ENCODE assay signal across 7 mouse cellular contexts in genomic region chr4:133633332-133634042, GRCm38 (mm10). TPM values are rescaled to one million over a fixed set of nuclear protein-coding genes. Genes with fewer than 3 reads are reported as not detected.
DNase-seq lines count a peak whose midpoint lies in the region; ATAC-seq lines count a peak whose summit lies in the region.

No protein-coding gene starts in this region.

- peak overlapping the region; percentile 97 for H3K4me2 ChIP-seq in intestine, embryonic 16.5 days (ENCODE audit: low read depth, low read length)
- H3K4me2 ChIP-seq in midbrain, embryonic 12.5 days (replicated peaks): peak overlapping the region; percentile 93

- peak; percentile 91 for ATAC-seq in intestine, embryonic 16.5 days
- peak; percentile 86 for ATAC-seq in midbrain, embryonic 12.5 days (ENCODE audit: low FRiP score, low read depth)

- no peaks in the 10 kb centered on the region for H3K36me3 ChIP-seq in intestine, embryonic 16.5 days (ENCODE audit: control insufficient read depth, insufficient read depth, low read length)
- no peaks in the 10 kb centered on the region for H3K36me3 ChIP-seq in midbrain, embryonic 12.5 days

- intact Hi-C loops in gastrocnemius, postnatal 36 days (cut with DNase I): no loop called here
- intact Hi-C loops in left cerebral cortex, postnatal 4 days (cut with DNase I): no loop called here

- H3K4me3 ChIP-seq in intestine, embryonic 16.5 days (ENCODE audit: low read length): peak overlapping the region; percentile 86
- H3K4me3 ChIP-seq in midbrain, embryonic 12.5 days: peak overlapping the region; percentile 77

- peak; percentile 94 to 95 for DNase-seq in adrenal gland, adult 18-20 months (ENCODE audit: low spot score in 2 of 2)
- peak; percentile 90 for DNase-seq in embryo, embryonic 11 days
- peak; percentile 84 to 87 for DNase-seq in gastrocnemius, postnatal 36 days
- DNase-seq in left cerebral cortex, postnatal 4 days: peak; percentile 84
- DNase-seq in skeletal muscle tissue, adult 2 months (ENCODE audit: low read depth, low spot score): peak; percentile 61

- peak overlapping the region; percentile 76 for H3K27ac ChIP-seq in intestine, embryonic 16.5 days (ENCODE audit: low read length)
- peak overlapping the region; percentile 54 for H3K27ac ChIP-seq in midbrain, embryonic 12.5 days (replicated peaks)

- H3K9ac ChIP-seq in intestine, embryonic 16.5 days (ENCODE audit: low read depth, low read length): peak overlapping the region; percentile 96
- H3K9ac ChIP-seq in midbrain, embryonic 12.5 days (replicated peaks): peak overlapping the region; percentile 90

- H3K9me3 ChIP-seq in intestine, embryonic 16.5 days (ENCODE audit: control insufficient read depth, low read length): no peaks in the 10 kb centered on the region
- no peaks in the 10 kb centered on the region for H3K9me3 ChIP-seq in midbrain, embryonic 12.5 days

- WGBS in intestine, embryonic 16.5 days: 13% methylated on average over 26 of the region's 47 CpGs
- 9% methylated on average over 39 of the region's 47 CpGs for WGBS in midbrain, embryonic 12.5 days

- peaks cover 22% of the 10 kb centered on the region for H3K4me1 ChIP-seq in intestine, embryonic 16.5 days (ENCODE audit: control insufficient read depth, insufficient read depth, low read length)
- H3K4me1 ChIP-seq in midbrain, embryonic 12.5 days: peaks cover 19% of the 10 kb centered on the region

- H3K27me3 ChIP-seq in intestine, embryonic 16.5 days (replicated peaks; ENCODE audit: control insufficient read depth, insufficient read depth, low read length): no peaks in the 10 kb centered on the region
- no peaks in the 10 kb centered on the region for H3K27me3 ChIP-seq in midbrain, embryonic 12.5 days

RNA-seq across cellular contexts. Expression of gene Zdhhc18, which starts 16.5 kb away (rescaled TPM):
- total RNA-seq in adrenal gland, adult 18-20 months (2021): 10 to 100 TPM; 19.6 to 34.5 TPM
- 10 to 100 TPM; 24.5 to 35.2 TPM for total RNA-seq in gastrocnemius, postnatal 36 days (2021)
- 1.3 and 1.6 TPM in 2 replicates for polyA plus RNA-seq in intestine, embryonic 16.5 days (2015; fragmentation: Nextera tagmentation; extraction: Ambion mirVana)
- total RNA-seq in left cerebral cortex, postnatal 4 days (2021): 10 to 100 TPM; 37.1 to 37.8 TPM
- 4.1 and 4.7 TPM in 2 replicates for polyA plus RNA-seq in midbrain, embryonic 12.5 days (2016; fragmentation: Nextera tagmentation; extraction: Ambion mirVana)

RNA-seq across cellular contexts. Expression of gene Sfn, which starts 31.5 kb away (rescaled TPM):
- 1 to 10 TPM; 1.4 to 1.9 TPM for total RNA-seq in adrenal gland, adult 18-20 months (2021)
- 1 to 10 TPM in 1 of 2 experiments, under 1 TPM in 1; 0.94 to 1.2 TPM for total RNA-seq in gastrocnemius, postnatal 36 days (2021)
- 50.1 and 59.9 TPM in 2 replicates for polyA plus RNA-seq in intestine, embryonic 16.5 days (2015; fragmentation: Nextera tagmentation; extraction: Ambion mirVana)
- 1 to 10 TPM; 1.9 to 2.2 TPM for total RNA-seq in left cerebral cortex, postnatal 4 days (2021)
- polyA plus RNA-seq in midbrain, embryonic 12.5 days (2016; fragmentation: Nextera tagmentation; extraction: Ambion mirVana): 6.7 and 9.5 TPM in 2 replicates

RNA-seq across cellular contexts. Expression of gene Pigv, which starts 39.0 kb away (rescaled TPM):
- total RNA-seq in adrenal gland, adult 18-20 months (2021): 10 to 100 TPM; 16.3 to 20.4 TPM
- total RNA-seq in gastrocnemius, postnatal 36 days (2021): 10 to 100 TPM in 1 of 2 experiments, 1 to 10 TPM in 1; 8.4 to 10.4 TPM
- polyA plus RNA-seq in intestine, embryonic 16.5 days (2015; fragmentation: Nextera tagmentation; extraction: Ambion mirVana): 16.6 and 18.5 TPM in 2 replicates
- 10 to 100 TPM; 11.5 to 12.8 TPM for total RNA-seq in left cerebral cortex, postnatal 4 days (2021)
- 18.3 and 19.1 TPM in 2 replicates for polyA plus RNA-seq in midbrain, embryonic 12.5 days (2016; fragmentation: Nextera tagmentation; extraction: Ambion mirVana)

RNA-seq across cellular contexts. Expression of gene Gpn2, which starts 49.3 kb away (rescaled TPM):
- 10 to 100 TPM; 16.2 to 16.4 TPM for total RNA-seq in adrenal gland, adult 18-20 months (2021)
- 1 to 10 TPM; 4.7 to 5.7 TPM for total RNA-seq in gastrocnemius, postnatal 36 days (2021)
- polyA plus RNA-seq in intestine, embryonic 16.5 days (2015; fragmentation: Nextera tagmentation; extraction: Ambion mirVana): 17.1 and 17.3 TPM in 2 replicates
- total RNA-seq in left cerebral cortex, postnatal 4 days (2021): 10 to 100 TPM; 11.2 to 14.6 TPM
- 23.0 and 25.3 TPM in 2 replicates for polyA plus RNA-seq in midbrain, embryonic 12.5 days (2016; fragmentation: Nextera tagmentation; extraction: Ambion mirVana)

RNA-seq across cellular contexts. Expression of gene Gpatch3, which starts 58.9 kb away (rescaled TPM):
- 1 to 10 TPM; 5.7 to 7.2 TPM for total RNA-seq in adrenal gland, adult 18-20 months (2021)
- 1 to 10 TPM; 2.6 to 3.3 TPM for total RNA-seq in gastrocnemius, postnatal 36 days (2021)
- polyA plus RNA-seq in intestine, embryonic 16.5 days (2015; fragmentation: Nextera tagmentation; extraction: Ambion mirVana): 5.5 and 7.5 TPM in 2 replicates
- total RNA-seq in left cerebral cortex, postnatal 4 days (2021): 10 to 100 TPM in 1 of 2 experiments, 1 to 10 TPM in 1; 6.2 to 10.0 TPM
- polyA plus RNA-seq in midbrain, embryonic 12.5 days (2016; fragmentation: Nextera tagmentation; extraction: Ambion mirVana): 10.9 and 11.5 TPM in 2 replicates

Comparison
In these comparisons a context has a peak if more than half of its experiments do, and no peak if none do; other contexts are left out.
1. Peak in every context shown above with its lines: DNase-seq, ATAC-seq, H3K4me3 ChIP-seq and H3K27ac ChIP-seq.